Mouse (Mus musculus) granulocyte monocyte progenitor cell, adult 5-6 weeks (primary cell): ENCODE data around the gene Cacna1d. TPM values are rescaled to one million over a fixed set of nuclear protein-coding genes. Genes with fewer than 3 reads are reported as not detected.

Experiments
- ATAC-seq: replicated peaks from 2 replicates; pipeline ENCODE4 v1.8.0; 2016; ENCODE audit warnings: mild to moderate bottlenecking, moderate TSS enrichment, inconsistent platforms; ENCODE audit not compliant: poor library complexity, severe bottlenecking
- total RNA-seq, 2 experiments: library from RNA; stranded (forward) in 1 of 2; stranded (reverse) in 1 of 2; fragments of 200-712, 200-1000 nt in 1 of 2; fragments of >200 nt in 1 of 2; fragmentation: Nextera tagmentation in 1 of 2; gene quantifications; 2 replicates each; pipeline ENCODE4 v1.2.3; 2014 to 2017

Gene Cacna1d
- total RNA-seq (2014; fragmentation: Nextera tagmentation) (not detected in 2 replicates), total RNA-seq (2017) (0.10 and 0.56 TPM in 2 replicates)

GRCm38 (mm10) chr14:30491342-30491741 is at the start of gene Cacna1d:
Gene Cacna1d, minus strand, starts transcription at chr14:30491455.
- ATAC-seq, result no peak

- no peak for ATAC-seq
These were observed 42.7 kb upstream of the Cacna1d start for GRCm38 (mm10) chr14:30533780-30534450.

GRCm38 (mm10) chr14:30531896-30532295 is 40.6 kb upstream of the Cacna1d start:
- ATAC-seq, result no peak

GRCm38 (mm10) chr14:30531431-30531830 is 40.2 kb upstream of the Cacna1d start:
- ATAC-seq, result peak; percentile 52

- ATAC-seq, result no peak
These were observed 39.5 kb upstream of the Cacna1d start for GRCm38 (mm10) chr14:30530726-30531269.

GRCm38 (mm10) chr14:30529454-30529853 is 38.2 kb upstream of the Cacna1d start:
- ATAC-seq, result no peak

DNA sequence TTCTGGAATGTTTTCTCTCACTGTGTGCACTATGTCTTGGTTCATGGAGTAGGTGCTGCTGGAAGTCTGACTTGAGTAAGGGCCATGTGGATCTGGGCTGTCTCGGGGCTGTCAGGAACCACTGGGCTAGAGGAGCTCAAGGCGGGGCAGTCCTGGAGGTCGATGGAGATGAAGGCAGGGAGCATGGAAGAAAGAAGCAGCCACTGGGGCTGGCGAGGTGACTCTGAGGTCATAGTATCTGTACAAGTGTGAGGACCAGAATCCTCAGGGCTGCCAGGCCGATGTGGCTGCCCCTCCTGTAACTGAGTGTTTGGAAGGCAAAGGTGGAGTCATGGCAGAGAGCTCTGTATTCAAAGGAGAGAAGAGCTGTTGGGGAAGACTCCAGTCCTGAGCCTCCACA is 37.7 kb upstream of the Cacna1d start:
- no peak for ATAC-seq

DNA sequence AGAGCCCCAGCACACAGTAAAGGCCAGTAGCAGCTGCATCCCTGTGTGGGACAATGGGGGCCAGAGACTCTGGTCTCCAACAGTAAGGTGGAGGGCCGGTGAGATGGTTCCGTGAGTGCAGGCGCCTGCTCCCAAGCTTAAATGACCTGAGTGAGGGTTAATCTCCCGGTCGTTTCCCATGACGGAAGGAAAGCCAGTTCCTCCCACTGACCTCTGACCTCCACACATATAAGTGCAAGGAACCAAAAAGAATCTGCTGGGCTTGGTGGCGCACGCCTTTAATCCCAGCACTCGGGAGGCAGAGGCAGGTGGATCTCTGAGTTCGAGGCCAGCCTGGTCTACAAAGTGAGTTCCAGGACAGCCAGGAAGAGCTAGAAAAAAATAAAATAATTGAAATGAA is 37.1 kb upstream of the Cacna1d start:
- no peak for ATAC-seq

GRCm38 (mm10) chr14:30523356-30523755 is 32.1 kb upstream of the Cacna1d start:
- ATAC-seq, result no peak

GRCm38 (mm10) chr14:30519323-30519722 is 28.1 kb upstream of the Cacna1d start:
- ATAC-seq, result no peak

GRCm38 (mm10) chr14:30515931-30516723 is 24.9 kb upstream of the Cacna1d start:
- ATAC-seq, result peak; percentile 93

GRCm38 (mm10) chr14:30512896-30513295 is 21.6 kb upstream of the Cacna1d start:
- ATAC-seq, result no peak

DNA sequence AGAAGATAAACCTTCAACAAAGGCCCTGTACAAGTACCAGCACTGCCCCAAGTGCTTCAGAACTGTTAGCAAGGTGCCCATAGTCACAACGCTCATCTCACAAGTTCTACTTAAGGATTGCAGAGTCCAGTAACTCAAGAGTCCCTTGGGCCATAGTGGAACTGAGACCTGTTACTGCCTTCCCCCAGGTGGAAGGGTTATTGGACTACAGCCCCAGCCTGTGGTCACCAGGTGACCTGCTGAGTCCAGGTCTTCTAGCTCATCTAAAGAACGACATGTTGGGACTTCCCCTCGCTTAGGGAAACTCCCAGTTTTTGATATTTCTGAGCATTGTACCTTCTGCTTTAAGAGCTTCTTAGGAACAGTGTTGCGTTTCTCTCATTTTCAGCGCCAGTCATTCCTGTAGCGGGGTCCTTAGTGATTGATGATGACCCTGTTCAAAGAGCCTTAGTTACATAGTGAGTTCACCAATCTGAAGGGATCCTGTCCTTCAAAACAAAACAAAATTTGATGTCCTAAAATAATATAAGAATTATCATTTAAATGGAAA is 19.0 kb upstream of the Cacna1d start:
- ATAC-seq, result no peak

DNA sequence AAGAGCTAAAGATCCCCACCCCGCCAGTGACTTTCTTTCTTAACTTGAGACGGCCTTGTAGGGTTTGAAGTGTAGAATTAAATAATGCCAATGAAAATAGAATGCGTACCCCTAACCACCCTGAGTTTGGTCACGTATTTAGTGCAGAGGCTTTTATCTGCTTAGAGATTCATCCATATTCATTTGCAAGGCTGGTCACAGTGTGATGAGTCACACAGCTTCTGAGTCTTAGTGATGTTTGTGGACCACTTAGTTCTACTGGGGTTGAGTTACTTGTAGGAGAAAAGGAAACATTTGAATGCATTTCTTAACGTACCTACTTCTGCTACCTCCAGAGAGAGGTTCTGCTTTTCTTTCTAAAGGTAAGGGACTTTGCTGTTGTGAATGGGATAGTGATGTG is 13.7 kb upstream of the Cacna1d start:
- no peak for ATAC-seq

GRCm38 (mm10) chr14:30498202-30498601 is 6.9 kb upstream of the Cacna1d start:
- ATAC-seq, result no peak

DNA sequence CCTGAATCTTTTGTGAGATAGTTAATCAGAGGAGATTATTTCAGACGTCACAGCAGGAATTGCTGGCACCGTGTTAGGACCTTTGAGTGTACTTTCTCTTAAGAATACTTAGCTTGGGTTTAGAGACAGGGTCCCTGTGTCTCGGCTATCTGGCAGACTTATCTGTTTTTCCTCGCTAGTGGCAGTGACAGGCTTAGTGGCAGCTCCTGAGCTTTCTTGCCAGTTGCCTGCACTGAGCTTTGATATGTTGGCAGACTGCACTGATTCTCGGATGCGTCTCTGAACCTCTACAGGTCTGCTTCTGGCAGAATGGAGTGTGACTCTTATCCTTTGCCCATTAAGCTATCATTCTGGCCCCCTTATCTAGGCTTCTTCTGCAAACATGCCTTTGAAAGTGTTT is 3.7 kb upstream of the Cacna1d start:
- no peak for ATAC-seq

GRCm38 (mm10) chr14:30493276-30493675 is 2.0 kb upstream of the Cacna1d start:
- ATAC-seq, result no peak

- peak; percentile 100 for ATAC-seq
These were observed 11.8 kb downstream of the Cacna1d start, which contains the start of gene Dcp1a for GRCm38 (mm10) chr14:30479361-30479948. Gene Dcp1a, plus strand, starts transcription at chr14:30479535.

GRCm38 (mm10) chr14:30474416-30474815 is 16.8 kb downstream of the Cacna1d start:
- no peak for ATAC-seq

GRCm38 (mm10) chr14:30473605-30474004 is 17.6 kb downstream of the Cacna1d start:
- no peak for ATAC-seq

DNA sequence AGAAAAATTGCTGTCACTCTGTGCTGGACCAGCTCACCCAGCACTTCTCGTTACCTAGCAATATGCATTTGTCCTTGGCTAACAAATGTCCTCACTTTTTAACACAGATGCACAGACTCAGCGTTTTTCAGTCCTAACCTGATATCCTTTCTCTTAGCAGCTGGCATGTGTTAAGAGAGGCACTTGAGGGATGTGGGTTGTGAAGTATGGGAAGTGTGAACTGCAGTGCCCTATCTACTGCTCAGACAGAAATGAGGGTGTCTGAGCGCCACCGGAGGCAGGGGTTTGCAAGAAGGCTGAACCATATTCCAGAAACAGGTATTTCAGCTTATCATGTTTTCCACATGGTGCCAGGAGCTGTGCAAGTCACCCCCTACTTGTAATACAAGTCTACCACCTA is 27.9 kb downstream of the Cacna1d start:
- no peak for ATAC-seq
